Mouse (Mus musculus) T-cell, adult 66 days (primary cell): Measurements from ENCODE around the gene Npepps. TPM values are rescaled to one million over a fixed set of nuclear protein-coding genes. Genes with fewer than 3 reads are reported as not detected.

Source experiments
- total RNA-seq, 2 experiments: library from RNA; stranded (reverse); gene quantifications; 3 replicates in 1 of 2; 4 replicates in 1 of 2; pipeline ENCODE4 v1.2.4; 2023

The Npepps gene
- 10 to 100 TPM; 72.0 to 77.0 TPM for total RNA-seq

DNA sequence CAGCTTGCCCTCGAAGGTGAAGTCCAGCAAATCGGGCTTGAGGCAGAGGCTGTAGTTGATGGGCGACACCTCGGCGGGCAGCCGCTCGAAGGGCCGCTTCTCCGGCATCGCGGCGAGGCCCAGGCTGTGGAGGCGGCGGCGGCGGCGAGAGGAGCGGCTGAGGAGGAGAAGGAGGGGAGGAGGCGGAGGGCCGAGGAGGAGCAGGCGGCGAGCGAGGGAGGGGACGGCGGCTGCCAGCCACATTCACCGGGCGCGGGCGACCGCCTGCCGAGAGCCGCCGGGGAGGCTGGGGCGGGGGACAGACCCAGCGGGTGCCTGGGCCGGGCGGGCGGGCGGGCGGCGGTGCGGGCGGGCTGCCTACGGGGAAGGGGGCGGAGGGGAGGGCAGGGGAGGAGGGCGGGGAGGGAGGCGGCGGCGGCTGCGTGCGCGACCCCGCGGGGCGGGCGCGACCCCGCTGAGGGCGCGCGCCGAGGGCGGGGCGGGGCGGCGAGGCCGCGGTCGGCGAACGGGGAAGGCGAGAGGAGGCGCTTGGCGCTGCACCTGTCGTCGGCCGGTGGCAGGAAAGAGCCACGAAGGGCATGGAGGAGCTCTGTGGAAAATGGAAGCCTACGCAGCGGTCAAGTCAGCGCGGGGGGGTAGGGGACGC lies at the start of gene Npepps:
Npepps (minus strand) TSS at position 423 of the 646 bp plus-strand sequence.

GRCm38 (mm10) chr11:97315504-97316503 lies 35.4 kb upstream of the Npepps start, which contains the start of gene Mrpl45:
Mrpl45 (plus strand) TSS chr11:97315716.

DNA sequence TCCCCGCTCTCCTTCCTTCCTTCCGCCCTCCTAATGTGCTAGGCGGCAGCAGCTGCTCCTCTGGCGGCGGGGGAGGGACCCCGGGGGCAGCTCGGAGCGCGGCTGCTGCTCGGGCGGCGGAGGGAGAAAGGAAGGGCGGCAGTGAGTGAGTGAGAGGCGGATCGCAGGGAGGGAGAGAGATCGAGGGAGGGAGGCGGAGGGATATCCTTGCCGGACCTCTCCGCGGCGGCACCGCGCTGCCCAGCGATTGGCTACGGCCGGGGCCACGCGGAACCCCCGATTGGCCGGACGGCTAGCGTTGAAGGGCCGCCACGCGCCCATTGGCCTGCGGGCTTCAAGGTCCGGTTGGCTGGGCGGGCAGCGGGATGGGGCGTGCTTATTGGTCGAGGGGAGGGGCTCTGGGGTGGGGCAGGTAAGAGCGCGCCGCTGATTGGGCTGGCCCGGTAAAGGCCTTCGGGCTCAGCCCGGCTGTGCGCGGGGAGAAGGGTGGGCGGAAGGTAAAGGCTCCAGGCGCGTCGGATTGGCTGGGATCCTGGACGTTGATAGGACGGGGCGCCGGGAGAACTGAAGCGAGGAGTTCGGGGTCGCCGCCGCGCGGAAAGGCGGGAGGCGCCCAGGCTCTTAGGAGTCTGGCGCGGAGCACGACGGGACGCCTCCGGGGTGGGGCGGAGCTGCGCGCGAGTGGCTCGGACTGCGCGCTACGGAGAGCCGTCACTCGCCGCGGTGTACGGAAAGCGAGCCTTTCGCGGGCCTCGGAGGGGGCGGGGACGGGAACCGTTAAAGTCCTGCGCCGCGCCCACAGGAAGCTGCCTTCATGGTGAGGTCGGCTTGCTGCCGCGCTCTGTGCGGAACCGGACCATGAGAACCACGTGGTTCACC lies 92.4 kb downstream of the Npepps start, which contains the start of gene Kpnb1:
Kpnb1 (minus strand) TSS at position 118 of the 879 bp plus-strand sequence.

Other genes starting within 250 kb of the Npepps start
- not detected for gene Lrrc46, start 239.2 kb downstream of the Npepps start, total RNA-seq
- gene Mrpl10, start 239.1 kb downstream of the Npepps start, total RNA-seq, result 10 to 100 TPM; 46.7 to 48.3 TPM
- 10 to 100 TPM; 33.4 to 33.5 TPM for gene Osbpl7, start 230.0 kb downstream of the Npepps start, total RNA-seq
- gene Tbx21, start 165.3 kb downstream of the Npepps start, total RNA-seq, result 10 to 100 TPM; 14.3 to 20.3 TPM
- gene Tbkbp1, start 129.1 kb downstream of the Npepps start, total RNA-seq, result 1 to 10 TPM; 1.9 to 3.6 TPM
- 100 to 1,000 TPM; 165 to 185 TPM for gene Kpnb1, start 92.8 kb downstream of the Npepps start, total RNA-seq
- 10 to 100 TPM; 11.3 to 16.7 TPM for gene Mrpl45, start 35.1 kb upstream of the Npepps start, total RNA-seq
- gene Gpr179, start 71.4 kb upstream of the Npepps start, total RNA-seq, result under 1 TPM; 0.06 TPM
- 10 to 100 TPM; 16.6 to 21.0 TPM for gene Socs7, start 81.9 kb upstream of the Npepps start, total RNA-seq
- 1 to 10 TPM in 1 of 2 experiments, under 1 TPM in 1; 0.39 to 1.2 TPM for gene Arhgap23, start 134.9 kb upstream of the Npepps start, total RNA-seq
- not detected for gene 4933428G20Rik, start 219.7 kb upstream of the Npepps start, total RNA-seq